Mouse (Mus musculus): ENCODE results near the gene Ankrd54.

The Ankrd54 gene

GRCm38 (mm10) chr15:79062376-79063159 is at the start of gene Ankrd54:
Ankrd54 (minus strand) TSS chr15:79062893.
- peak; percentile 99 for DNase-seq (ENCODE audit: low read depth, low spot score)

DNA sequence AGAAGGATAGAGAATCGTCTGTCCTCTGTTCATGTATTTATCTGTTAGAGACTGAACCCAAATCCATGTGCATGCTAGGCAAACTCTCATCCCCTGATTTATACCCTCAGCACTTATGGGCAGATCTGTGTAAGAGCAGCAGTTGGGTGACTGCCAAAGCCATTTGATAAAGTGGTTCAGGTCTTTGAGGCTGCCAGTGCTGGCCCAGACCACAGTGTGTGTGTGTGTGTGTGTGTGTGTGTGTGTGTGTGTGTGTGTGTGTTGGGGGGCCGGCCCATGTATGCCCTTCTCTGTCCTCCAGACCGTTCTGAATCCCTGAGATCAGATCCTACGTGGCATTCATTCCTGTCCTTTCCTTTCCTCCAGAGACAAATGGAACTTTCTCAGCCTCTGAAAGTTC is 49.1 kb upstream of the Ankrd54 start:
- no peak for DNase-seq (ENCODE audit: low read depth, low spot score)

- DNase-seq (ENCODE audit: low read depth, low spot score), result no peak
Observed at GRCm38 (mm10) chr15:79110528-79110927, 47.8 kb upstream of the Ankrd54 start.

GRCm38 (mm10) chr15:79110031-79110430 is 47.3 kb upstream of the Ankrd54 start:
- no peak for DNase-seq (ENCODE audit: low read depth, low spot score)

DNA sequence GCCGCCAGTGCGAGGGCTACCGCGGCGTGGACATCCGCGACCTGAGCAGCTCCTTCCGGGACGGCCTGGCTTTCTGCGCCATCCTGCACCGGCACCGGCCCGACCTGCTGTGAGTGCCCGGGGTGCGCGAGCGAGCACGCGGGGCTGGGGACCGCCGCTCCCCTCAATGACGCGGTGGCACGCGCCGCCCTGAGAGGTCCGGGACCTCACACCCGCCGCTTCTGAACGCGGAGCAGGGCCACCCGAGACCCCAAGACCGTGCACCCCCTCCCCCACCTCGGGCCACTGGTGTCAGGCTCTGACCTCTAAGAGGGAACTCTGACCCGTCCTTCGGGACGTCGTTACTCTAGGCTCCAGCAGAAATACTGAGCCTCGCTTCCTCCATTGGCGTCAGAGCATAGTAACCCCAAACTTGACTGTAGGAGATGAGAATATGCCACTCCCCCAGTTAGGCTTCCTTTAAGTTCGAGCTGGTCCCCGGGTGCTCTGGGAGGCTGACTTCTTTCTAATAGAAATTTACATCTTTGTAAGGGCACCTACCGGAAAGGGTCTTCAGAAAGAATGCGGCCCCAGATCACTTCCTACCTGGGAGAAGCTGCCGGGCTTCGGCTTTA is 46.7 kb upstream of the Ankrd54 start:
- DNase-seq (ENCODE audit: low read depth, low spot score), result peak; percentile 70

DNA sequence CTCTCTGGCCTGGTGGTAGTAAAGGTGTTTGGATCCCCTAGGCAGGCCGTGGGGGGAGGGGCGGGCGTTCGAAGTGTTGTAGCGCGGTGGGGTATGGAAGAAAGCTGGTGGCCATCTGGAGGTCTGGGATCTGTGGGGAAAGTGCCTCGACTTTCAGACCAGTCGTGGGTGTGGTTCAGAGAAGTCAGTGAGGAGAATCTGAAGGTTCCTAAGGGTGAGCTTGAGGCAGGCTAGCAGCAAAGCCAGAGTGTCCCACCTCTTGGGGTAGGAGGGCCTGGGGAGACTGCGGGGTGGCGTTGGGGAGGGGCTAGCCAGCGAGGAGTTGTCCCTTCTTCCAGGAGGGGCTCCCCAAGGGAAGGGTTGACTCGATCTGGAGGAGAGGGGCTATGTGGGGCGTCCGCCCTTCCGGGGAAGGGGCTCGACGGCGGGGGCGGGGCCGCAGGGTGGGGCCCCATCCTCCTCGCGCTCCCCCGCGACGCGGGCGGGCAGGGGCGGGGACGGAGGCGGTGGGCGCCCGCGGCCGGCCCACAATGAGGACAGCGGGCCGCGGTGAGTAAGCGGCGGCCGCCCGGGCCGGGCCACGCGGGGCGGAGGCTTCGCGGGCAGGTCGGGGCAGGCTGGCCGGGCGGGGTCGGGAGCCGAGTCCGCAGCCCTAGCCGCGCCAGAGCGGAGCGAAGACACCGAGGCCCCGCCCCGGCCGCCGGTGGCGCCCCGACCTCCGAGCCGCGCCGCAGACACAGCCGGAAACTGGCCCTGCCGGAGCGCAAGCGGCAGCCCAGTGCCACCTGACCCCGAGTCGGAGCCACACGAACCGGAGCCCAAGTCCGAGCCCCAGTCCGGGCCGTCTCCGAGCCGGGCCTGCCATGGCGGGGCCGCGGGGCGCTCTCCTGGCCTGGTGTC is 46.0 kb upstream of the Ankrd54 start, which contains the start of gene Micall1:
Gene Micall1, plus strand, starts transcription at position 478 of the 900 bp plus-strand sequence.
- peak; percentile 78 for DNase-seq (ENCODE audit: low read depth, low spot score)

DNA sequence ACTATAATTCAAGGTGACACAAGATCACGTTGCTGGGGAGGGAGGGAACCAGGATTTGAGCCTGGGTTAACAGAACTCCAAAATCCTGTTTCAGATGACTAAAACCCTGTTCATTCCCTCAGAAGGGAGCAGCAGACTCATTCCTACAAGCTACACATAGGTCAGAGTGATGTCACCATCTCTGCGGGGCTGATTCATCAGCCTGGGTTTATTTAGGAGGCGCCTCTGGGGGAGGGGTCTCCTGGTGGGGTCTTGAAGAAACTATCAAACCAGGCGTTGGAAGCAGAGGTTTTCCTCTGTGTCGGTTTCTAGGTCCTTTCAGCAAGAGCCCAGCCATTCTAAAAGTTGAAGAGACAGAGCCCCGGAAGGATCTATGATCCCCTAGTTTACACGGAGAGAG is 45.3 kb upstream of the Ankrd54 start:
- DNase-seq (ENCODE audit: low read depth, low spot score), result no peak

DNA sequence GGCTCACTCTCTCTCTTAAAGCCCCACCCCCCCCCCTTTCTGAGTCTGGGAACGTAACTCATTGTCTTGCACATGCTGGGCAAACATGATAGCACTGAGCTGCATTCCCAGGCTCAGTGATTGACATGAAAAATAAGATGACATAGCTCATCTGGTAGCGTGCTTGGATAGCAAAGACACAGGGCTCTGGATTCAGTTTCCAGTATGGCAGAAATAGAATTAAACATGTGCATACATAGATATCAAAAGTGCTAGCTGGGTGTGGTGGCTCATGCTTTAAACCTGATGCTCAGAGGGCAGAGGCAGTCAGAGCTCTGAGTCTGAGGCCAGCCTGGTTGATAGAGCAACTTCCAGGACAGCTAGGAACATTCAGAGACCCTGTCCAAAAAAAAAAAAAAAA is 43.1 kb upstream of the Ankrd54 start:
- DNase-seq (ENCODE audit: low read depth, low spot score), result no peak

- no peak for DNase-seq (ENCODE audit: low read depth, low spot score)
Observed at GRCm38 (mm10) chr15:79103264-79103663, 40.6 kb upstream of the Ankrd54 start.

DNA sequence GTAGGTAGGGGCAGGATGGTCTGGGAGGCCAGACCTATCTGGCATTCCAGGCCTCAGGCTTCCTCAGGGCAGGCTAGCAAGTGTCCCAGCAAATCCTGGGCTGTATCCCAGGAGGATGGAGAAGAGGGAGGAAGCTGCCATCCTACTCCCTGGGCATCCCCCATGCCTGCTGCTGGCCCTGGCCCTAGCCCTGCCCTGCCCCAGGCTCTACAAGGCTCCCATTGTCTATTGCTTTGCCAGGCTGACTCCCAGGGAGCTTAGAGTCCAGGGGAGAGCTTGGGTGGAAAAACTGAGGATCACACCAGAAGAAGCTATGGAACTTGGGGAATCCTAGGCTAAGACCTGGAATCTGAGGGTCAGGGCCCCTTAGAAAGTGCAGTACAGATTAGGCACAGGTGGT is 38.8 kb upstream of the Ankrd54 start:
- DNase-seq (ENCODE audit: low read depth, low spot score), result no peak

- no peak for DNase-seq (ENCODE audit: low read depth, low spot score)
Observed at GRCm38 (mm10) chr15:79100391-79100790, 37.7 kb upstream of the Ankrd54 start.

- no peak for DNase-seq (ENCODE audit: low read depth, low spot score)
Observed at GRCm38 (mm10) chr15:79099456-79099855, 36.8 kb upstream of the Ankrd54 start.

- no peak for DNase-seq (ENCODE audit: low read depth, low spot score)
Observed at GRCm38 (mm10) chr15:79098868-79099267, 36.2 kb upstream of the Ankrd54 start.

GRCm38 (mm10) chr15:79098220-79098619 is 35.5 kb upstream of the Ankrd54 start:
- no peak for DNase-seq (ENCODE audit: low read depth, low spot score)

DNA sequence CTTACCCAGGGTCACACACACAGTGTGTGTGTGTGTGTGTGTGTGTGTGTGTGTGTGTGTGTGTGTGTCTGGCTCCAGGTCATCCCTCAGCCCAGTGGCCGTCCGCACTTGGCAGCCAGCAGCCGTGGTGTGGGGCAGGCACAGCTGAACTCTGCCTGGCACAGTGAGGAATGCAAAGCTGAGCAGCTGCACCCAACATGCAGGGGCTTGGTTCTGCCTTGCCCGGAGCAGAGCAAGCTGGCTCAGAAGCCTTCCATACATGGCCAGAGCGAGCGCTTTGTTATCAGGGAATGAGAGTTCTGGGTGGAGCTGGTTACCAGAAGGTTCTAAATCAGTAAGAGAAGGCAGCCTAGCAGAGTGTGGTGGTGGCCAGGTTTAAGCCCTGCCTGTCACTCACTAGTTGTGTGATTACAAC is 34.9 kb upstream of the Ankrd54 start:
- DNase-seq (ENCODE audit: low read depth, low spot score), result no peak

DNA sequence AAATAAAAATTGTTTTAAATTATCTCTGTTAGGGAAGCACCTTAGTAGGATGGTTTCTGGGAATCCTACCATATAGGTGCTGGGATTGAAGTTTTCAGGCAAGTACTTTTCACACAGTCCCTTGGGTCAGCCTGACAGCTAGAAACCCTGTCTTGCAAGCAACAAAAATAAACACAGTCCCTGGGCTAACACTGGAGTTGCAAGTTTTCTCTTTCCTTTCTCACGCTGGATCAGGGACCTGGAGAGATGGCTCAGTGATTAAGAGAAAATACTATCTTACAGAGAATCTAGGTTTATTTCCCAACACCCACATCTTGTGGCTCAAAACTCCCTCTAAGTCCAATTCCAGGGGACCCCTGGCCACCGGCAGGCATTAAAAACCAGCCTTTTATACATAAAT is 34.4 kb upstream of the Ankrd54 start:
- no peak for DNase-seq (ENCODE audit: low read depth, low spot score)

GRCm38 (mm10) chr15:79096556-79096955 is 33.9 kb upstream of the Ankrd54 start:
- no peak for DNase-seq (ENCODE audit: low read depth, low spot score)

- no peak for DNase-seq (ENCODE audit: low read depth, low spot score)
Observed at GRCm38 (mm10) chr15:79095483-79095882, 32.8 kb upstream of the Ankrd54 start.

- no peak for DNase-seq (ENCODE audit: low read depth, low spot score)
Observed at GRCm38 (mm10) chr15:79093083-79093839, 30.6 kb upstream of the Ankrd54 start.

DNA sequence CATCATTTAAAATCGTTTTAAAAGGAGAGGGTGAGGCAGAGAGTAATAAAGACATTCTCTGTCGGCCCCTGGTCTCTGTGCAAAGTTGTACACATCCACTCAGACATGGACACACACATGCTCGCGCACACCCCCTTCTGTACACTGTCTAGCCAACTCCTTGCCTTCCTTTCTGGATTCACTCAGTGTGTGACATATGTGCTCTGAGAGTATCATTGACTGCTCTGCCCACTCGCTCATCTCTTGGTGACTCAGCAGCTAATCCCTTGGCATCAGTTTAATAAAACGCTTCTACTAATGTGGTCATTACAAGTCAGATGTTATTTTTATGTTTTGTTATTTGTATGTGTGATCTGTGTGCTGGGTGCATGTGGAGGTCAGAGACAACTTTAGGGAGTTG is 29.6 kb upstream of the Ankrd54 start:
- no peak for DNase-seq (ENCODE audit: low read depth, low spot score)

DNA sequence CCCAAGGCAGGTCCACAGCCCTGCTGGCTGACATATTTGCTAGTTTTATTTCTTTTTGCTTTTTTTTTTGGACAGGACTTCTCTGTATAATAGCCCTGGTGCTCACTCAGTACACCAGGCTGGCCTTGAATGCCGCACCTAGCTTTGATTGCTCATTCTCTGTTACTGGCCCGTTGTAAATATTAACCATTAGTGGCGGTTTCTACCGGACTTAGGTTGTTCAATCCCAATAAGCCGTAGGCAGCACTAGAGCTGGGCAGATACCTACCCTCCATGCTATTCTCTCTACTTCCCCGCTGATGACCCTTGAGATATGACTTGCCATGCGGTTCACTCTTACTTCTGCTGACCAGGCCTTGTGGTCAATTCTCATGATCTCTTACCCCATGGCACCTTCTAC is 16.9 kb upstream of the Ankrd54 start:
- no peak for DNase-seq (ENCODE audit: low read depth, low spot score)

All from A20 (cell line).